Comparison of ENCODE assay signal across 8 mouse cellular contexts in genomic region chr14:51884598-51885331, GRCm38 (mm10). TPM values are rescaled to one million over a fixed set of nuclear protein-coding genes. Genes with fewer than 3 reads are reported as not detected.
A peak's percentile ranks its signal among the peaks of the same experiment; 100 is the strongest.
DNase-seq lines count a peak whose midpoint lies in the region; ATAC-seq lines count a peak whose summit lies in the region.

Gene Mettl17, plus strand, starts transcription at chr14:51884842.

- peak; percentile 88 for DNase-seq in adrenal gland, adult 18-20 months (ENCODE audit: low spot score in 2 of 2)
- peak; percentile 98 for DNase-seq in embryo, embryonic 11 days
- DNase-seq in gastrocnemius, postnatal 25 days: peak; percentile 93
- DNase-seq in intestine, embryonic 14.5 days (ENCODE audit: low spot score): peak; percentile 96
- peak; percentile 92 to 97 for DNase-seq in left cerebral cortex, postnatal 14 days (ENCODE audit: low spot score in 2 of 2)
- DNase-seq in mesoderm, embryonic 11.5 days (ENCODE audit: low read depth, low spot score): peak; percentile 98
- DNase-seq in right cerebral cortex, postnatal 36 days (ENCODE audit: low spot score in 2 of 2): peak; percentile 90 to 95
- peak; percentile 97 for DNase-seq in yolk sac, embryonic 10.5 days (ENCODE audit: low spot score)

- H3K27ac ChIP-seq in intestine, embryonic 14.5 days (ENCODE audit: low read depth): peak within 1 kb of the TSS; percentile 84

- peak within 1 kb of the TSS; percentile 58 for H3K4me2 ChIP-seq in intestine, embryonic 14.5 days (ENCODE audit: low read length)

- under 1% methylated on average over 43 of the region's 43 CpGs for WGBS in intestine, embryonic 14.5 days

- peaks cover 11% of the 10 kb centered on the region for H3K4me1 ChIP-seq in intestine, embryonic 14.5 days (replicated peaks; ENCODE audit: control insufficient read depth, insufficient read depth, low read length)

- H3K9me3 ChIP-seq in intestine, embryonic 14.5 days (ENCODE audit: control insufficient read depth, low read length): no peaks in the 10 kb centered on the region

- peaks cover 32% of the 10 kb centered on the region for H3K36me3 ChIP-seq in intestine, embryonic 14.5 days (ENCODE audit: control insufficient read depth, insufficient read depth, low read length)

- ATAC-seq in intestine, embryonic 14.5 days (replicated peaks; ENCODE audit: low FRiP score, low TSS enrichment, low read depth): peak; percentile 96

- intact Hi-C loops in left cerebral cortex, postnatal 14 days (cut with DNase I): no loop called here

- peak within 1 kb of the TSS; percentile 70 for H3K9ac ChIP-seq in intestine, embryonic 14.5 days (ENCODE audit: low read length)

- H3K4me3 ChIP-seq in intestine, embryonic 14.5 days (ENCODE audit: low read depth, low read length): peak within 1 kb of the TSS; percentile 85

- H3K27me3 ChIP-seq in intestine, embryonic 14.5 days (replicated peaks; ENCODE audit: control insufficient read depth, insufficient read depth, low read length): no peaks in the 10 kb centered on the region

RNA-seq across cellular contexts. Expression of gene Mettl17, which starts in this region (rescaled TPM):
- total RNA-seq in adrenal gland, adult 18-20 months (2021): 10 to 100 TPM; 30.5 to 36.3 TPM
- total RNA-seq in gastrocnemius, postnatal 25 days (2021): 10 to 100 TPM in 1 of 2 experiments, 1 to 10 TPM in 1; 9.3 to 15.8 TPM
- 54.9 and 67.0 TPM in 2 replicates for polyA plus RNA-seq in intestine, embryonic 14.5 days (2014; fragmentation: Nextera tagmentation; extraction: Ambion mirVana)
- total RNA-seq in left cerebral cortex, postnatal 14 days (2021): 10 to 100 TPM; 29.1 to 34.6 TPM

Comparison
In these comparisons a context has a peak if more than half of its experiments do, and no peak if none do; other contexts are left out.
1. Peak in every context shown above with its lines: DNase-seq, ATAC-seq, H3K4me3 ChIP-seq and H3K27ac ChIP-seq.